Mouse (Mus musculus) lung, postnatal 0 days (tissue): ENCODE measurements around the gene 4930558K02Rik. TPM values are rescaled to one million over a fixed set of nuclear protein-coding genes. Genes with fewer than 3 reads are reported as not detected.

Source experiments
- ATAC-seq: fragments of 200-750 bp; cut with Nextera tagmentation; 2 replicates; pipeline ENCODE4 v1.8.0; 2017; ENCODE audit warnings: moderate library complexity
- DNase-seq: peaks from one replicate; pipeline ENCODE4 v3.0.0-alpha.2; 2016; ENCODE audit warnings: low spot score
- H3K27ac ChIP-seq: fragments of 300-500 bp; sonication (generic); 2 replicates; pipeline ENCODE4 v1.5.1; 2014; ENCODE audit warnings: antibody characterized with exemption, mild to moderate bottlenecking, low read length, mixed read lengths
- H3K27me3 ChIP-seq: fragments of 300-500 bp; sonication (generic); replicated peaks from 2 replicates; pipeline ENCODE4 v1.6.1; 2014; ENCODE audit warnings: low read length, mixed read lengths; ENCODE audit not compliant: insufficient read depth
- H3K36me3 ChIP-seq: fragments of 300-500 bp; sonication (generic); 2 replicates; pipeline ENCODE4 v1.6.1; 2014; ENCODE audit warnings: low read length, mixed read lengths; ENCODE audit not compliant: insufficient read depth
- H3K4me1 ChIP-seq: fragments of 300-500 bp; sonication (generic); 2 replicates; pipeline ENCODE4 v1.6.1; 2014; ENCODE audit warnings: antibody characterized with exemption, low read depth, low read length, mixed read lengths; ENCODE audit not compliant: insufficient read depth
- H3K4me2 ChIP-seq: fragments of 300-500 bp; sonication (generic); replicated peaks from 2 replicates; pipeline ENCODE4 v1.6.1; 2014; ENCODE audit warnings: low read depth, mild to moderate bottlenecking, low read length, moderate library complexity, mixed read lengths
- H3K4me3 ChIP-seq: fragments of 300-500 bp; sonication (generic); 2 replicates; pipeline ENCODE4 v1.5.1; 2014; ENCODE audit warnings: low read depth, low read length
- H3K9ac ChIP-seq: fragments of 300-500 bp; sonication (generic); replicated peaks from 2 replicates; pipeline ENCODE4 v1.6.1; 2014; ENCODE audit warnings: low read depth, mild to moderate bottlenecking
- H3K9me3 ChIP-seq: fragments of 300-500 bp; sonication (generic); 2 replicates; pipeline ENCODE4 v1.6.1; 2016; ENCODE audit warnings: low read length, mixed read lengths
- CTCF ChIP-seq: IDR thresholded peaks from 2 replicates; pipeline ENCODE4 v1.5.1; 2016; ENCODE audit warnings: antibody characterized with exemption, mild to moderate bottlenecking
- EP300 ChIP-seq: IDR thresholded peaks from 2 replicates; pipeline ENCODE4 v1.6.1; 2016; ENCODE audit warnings: antibody characterized with exemption, mild to moderate bottlenecking, control low read depth
- WGBS: fragments of 180-500 bp; shearing (Covaris S2); extraction: QIAGEN DNeasy Blood & Tissue Kit; methylation state at CpG from one replicate; pipeline ENCODE4 v1.1.7; 2014; 5-methylcytosine and 5-hydroxymethylcytosine counted together
- polyA plus RNA-seq: library from polyadenylated mRNA; unstranded; fragments of >200 nt; fragmentation: Nextera tagmentation; extraction: Ambion mirVana; gene quantifications from 2 replicates; pipeline ENCODE4 v1.2.1, GENCODE M21; 2015

The 4930558K02Rik gene
- polyA plus RNA-seq, 1 experiment from 2014 or later, result not detected

DNA sequence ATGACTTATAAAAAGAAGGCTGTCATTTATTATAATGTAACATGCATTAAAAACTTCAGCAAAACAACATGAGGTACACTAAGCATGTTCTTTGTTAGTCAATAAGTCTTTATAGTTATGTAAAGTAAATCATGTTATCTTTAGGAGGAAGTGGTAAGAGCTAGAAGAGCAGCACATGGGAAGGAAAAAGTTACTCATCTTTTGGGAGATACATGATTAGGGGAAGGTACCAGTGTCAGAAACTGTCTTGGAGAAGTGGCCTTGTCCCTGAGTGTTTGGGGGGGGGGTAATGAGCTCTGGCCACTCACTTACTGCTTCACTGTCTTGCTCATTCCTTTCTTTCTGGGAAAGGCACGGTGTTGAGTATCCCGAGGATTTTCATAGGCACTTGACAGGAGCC is 37.4 kb downstream of the 4930558K02Rik start:
- Histone ChIP-seq H3K4me2 (no peak overlapping the region), H3K27me3 (no peaks in the 10 kb centered on the region), H3K9ac (no peak overlapping the region), H3K4me3 (no peak overlapping the region), H3K36me3 (no peaks in the 10 kb centered on the region), H3K4me1 (no peaks in the 10 kb centered on the region), H3K27ac (no peak overlapping the region), H3K9me3 (no peaks in the 10 kb centered on the region)
- ATAC-seq, result no peak
- DNase-seq, result no peak
- 59% methylated on average over 2 of the region's 2 CpGs for WGBS
- TF ChIP-seq CTCF (no peak), EP300 (no peak)

DNA sequence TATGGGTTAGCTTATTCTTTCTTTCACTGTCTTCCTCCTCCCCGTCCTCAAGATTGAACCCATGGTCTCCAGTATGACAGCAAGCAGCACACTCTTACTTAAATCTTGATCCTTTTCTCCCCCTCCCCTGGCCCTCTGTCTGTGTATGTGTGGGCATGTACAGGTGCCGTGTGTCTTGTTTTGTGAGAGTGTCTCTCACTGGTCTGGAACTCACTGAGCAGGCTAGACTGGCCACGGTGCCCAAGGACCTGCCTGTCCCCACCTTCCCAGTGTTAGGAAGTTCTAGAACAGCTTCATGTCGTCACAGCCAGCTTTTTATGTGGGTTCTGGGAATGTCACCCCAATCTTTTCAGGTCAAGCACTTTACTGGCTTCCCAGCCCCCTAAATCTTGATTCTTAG is 47.1 kb downstream of the 4930558K02Rik start:
- no peak for DNase-seq
- H3K9me3 ChIP-seq, result no peaks in the 10 kb centered on the region
- H3K4me2 ChIP-seq, result no peak overlapping the region
- 71% methylated on average over 4 of the region's 4 CpGs for WGBS
- H3K9ac ChIP-seq, result no peak overlapping the region
- no peaks in the 10 kb centered on the region for H3K36me3 ChIP-seq
- no peak for ATAC-seq
- TF ChIP-seq CTCF, result no peak
- no peak for TF ChIP-seq EP300
- H3K27ac ChIP-seq, result no peak overlapping the region
- H3K27me3 ChIP-seq, result no peaks in the 10 kb centered on the region
- H3K4me3 ChIP-seq, result no peak overlapping the region
- H3K4me1 ChIP-seq, result no peaks in the 10 kb centered on the region

DNA sequence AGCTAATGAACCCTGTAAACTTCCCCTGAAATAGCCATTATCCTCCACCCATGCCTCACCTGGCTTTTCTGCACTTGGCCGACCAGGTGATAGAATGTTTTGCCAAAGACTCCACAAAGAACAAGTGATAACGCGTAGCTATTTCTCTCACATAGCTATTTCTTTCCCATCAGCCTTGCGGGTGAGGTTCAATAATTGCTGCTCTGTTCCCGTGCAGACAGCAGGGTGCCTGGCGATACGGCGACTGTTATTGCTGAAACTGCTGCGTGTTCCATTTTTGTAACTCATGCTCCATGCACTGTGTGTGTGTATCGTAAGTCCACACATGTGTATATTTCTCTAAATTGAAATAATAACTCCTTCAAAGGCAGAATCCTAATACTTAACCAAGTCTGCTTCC is 47.6 kb downstream of the 4930558K02Rik start:
- 89% methylated on average over 10 of the region's 10 CpGs for WGBS
- no peak overlapping the region for H3K27ac ChIP-seq
- H3K36me3 ChIP-seq, result no peaks in the 10 kb centered on the region
- H3K4me1 ChIP-seq, result no peaks in the 10 kb centered on the region
- H3K4me3 ChIP-seq, result no peak overlapping the region
- no peak for DNase-seq
- H3K27me3 ChIP-seq, result no peaks in the 10 kb centered on the region
- no peak for ATAC-seq
- TF ChIP-seq CTCF (no peak), EP300 (no peak)
- H3K9ac ChIP-seq, result no peak overlapping the region
- no peaks in the 10 kb centered on the region for H3K9me3 ChIP-seq
- H3K4me2 ChIP-seq, result no peak overlapping the region

DNA sequence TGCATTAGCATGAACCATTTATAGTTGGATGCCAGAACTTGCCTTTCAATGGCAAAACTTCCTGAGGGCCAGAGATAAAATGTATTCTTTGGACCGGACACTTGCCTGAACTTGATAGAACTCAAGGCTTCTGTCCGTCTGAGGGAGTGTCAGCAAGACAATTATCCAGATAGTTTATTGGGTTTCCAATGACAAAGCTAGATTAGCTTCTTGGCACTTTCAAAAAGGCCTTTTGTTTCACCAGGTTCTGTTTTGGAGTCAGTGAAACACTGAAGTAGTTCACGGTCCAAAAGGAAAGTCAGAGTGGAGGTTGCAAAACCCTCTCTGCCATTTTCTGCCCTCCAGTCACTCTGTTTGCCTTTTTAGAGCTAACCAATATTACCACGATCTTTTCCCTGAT is 48.1 kb downstream of the 4930558K02Rik start:
- Histone ChIP-seq H3K4me2 (no peak overlapping the region), H3K9me3 (no peaks in the 10 kb centered on the region), H3K27ac (no peak overlapping the region), H3K36me3 (no peaks in the 10 kb centered on the region), H3K27me3 (no peaks in the 10 kb centered on the region), H3K4me1 (no peaks in the 10 kb centered on the region), H3K9ac (no peak overlapping the region), H3K4me3 (no peak overlapping the region)
- DNase-seq (no peak), ATAC-seq (no peak)
- 67% methylated on average over 4 of the region's 4 CpGs for WGBS
- TF ChIP-seq CTCF (no peak), EP300 (no peak)

DNA sequence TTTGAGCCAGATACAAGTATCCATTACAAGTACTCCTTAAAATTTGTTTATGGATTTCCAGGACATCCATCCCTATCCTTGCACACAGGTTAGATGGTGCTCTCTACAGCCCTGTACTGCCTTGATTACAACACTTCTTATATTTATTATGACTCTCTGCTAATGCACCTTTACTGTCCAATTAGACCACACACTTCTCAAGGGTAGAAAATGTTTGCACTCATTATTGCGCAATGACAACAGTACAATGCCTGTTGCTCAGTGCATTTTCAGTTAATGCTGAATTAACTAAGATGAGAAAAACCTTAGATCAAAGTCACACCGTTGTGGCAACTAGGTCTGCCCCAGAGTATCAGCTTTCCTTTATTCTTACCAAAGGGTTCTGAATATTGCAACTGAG is 51.5 kb downstream of the 4930558K02Rik start:
- TF ChIP-seq CTCF (no peak), EP300 (no peak)
- no peak overlapping the region for H3K27ac ChIP-seq
- 81% methylated on average over 2 of the region's 2 CpGs for WGBS
- no peak overlapping the region for H3K9ac ChIP-seq
- ATAC-seq (no peak), DNase-seq (no peak)
- no peaks in the 10 kb centered on the region for H3K9me3 ChIP-seq
- no peak overlapping the region for H3K4me3 ChIP-seq
- no peak overlapping the region for H3K4me2 ChIP-seq
- no peaks in the 10 kb centered on the region for H3K4me1 ChIP-seq
- H3K36me3 ChIP-seq, result no peaks in the 10 kb centered on the region
- H3K27me3 ChIP-seq, result no peaks in the 10 kb centered on the region

DNA sequence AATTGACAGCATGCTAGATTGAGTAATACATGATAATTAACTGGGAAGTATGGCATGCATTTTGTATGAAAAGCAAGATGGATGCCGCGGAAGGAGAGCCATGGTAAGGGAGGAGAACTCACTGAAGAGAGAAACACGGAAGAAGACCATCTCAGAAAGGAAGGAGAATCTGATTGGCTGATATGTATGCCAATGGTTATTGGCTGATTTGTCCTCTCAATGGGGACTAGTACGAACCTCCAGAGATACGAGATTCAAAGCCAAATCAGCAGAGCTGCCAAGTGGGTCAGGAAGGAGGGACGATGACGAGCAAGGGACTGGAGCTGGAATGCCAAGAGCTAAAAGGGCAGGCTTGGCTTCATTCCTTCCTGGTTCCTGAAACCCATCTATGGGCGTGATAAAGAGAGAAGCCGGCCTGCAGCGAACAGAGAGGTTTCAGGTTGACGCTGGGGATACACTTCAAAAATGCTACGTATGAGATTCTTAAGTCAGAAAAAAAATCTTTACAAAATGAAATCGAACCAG is 54.1 kb downstream of the 4930558K02Rik start:
- Histone ChIP-seq H3K27me3 (no peaks in the 10 kb centered on the region), H3K4me1 (no peaks in the 10 kb centered on the region), H3K27ac (no peak overlapping the region), H3K36me3 (no peaks in the 10 kb centered on the region), H3K9me3 (no peaks in the 10 kb centered on the region), H3K4me3 (no peak overlapping the region), H3K4me2 (0 out of 2 replicates have a peak overlapping the region, but pooled peaks have one; percentile 19), H3K9ac (no peak overlapping the region)
- ATAC-seq (peak; percentile 64), DNase-seq (peak; percentile 56)
- whole genome bisulfite sequencing, result 61% methylated on average over 13 of the region's 13 CpGs
- TF ChIP-seq EP300 (no peak), CTCF (no peak)

DNA sequence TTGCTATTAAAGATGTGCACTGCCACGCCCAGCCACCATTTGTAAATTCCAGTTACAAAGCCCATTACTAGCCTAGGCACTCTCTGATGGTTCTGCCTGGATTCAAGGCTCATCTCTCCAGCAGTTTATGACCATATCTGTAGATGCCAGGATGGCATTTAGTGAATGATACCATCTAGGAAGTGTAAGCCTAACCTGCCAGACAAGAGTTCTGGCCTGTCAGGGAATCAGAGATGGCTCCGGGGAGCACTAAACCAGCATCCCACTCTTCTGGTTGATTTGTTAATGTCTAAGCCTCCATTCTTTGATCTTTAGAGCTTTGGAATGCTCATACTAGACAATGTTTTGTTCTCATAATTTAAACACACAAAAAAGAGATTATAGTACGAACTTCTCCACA is 55.1 kb downstream of the 4930558K02Rik start:
- Histone ChIP-seq H3K27ac (no peak overlapping the region), H3K4me3 (no peak overlapping the region), H3K9ac (no peak overlapping the region), H3K4me2 (no peak overlapping the region), H3K4me1 (no peaks in the 10 kb centered on the region), H3K9me3 (no peaks in the 10 kb centered on the region), H3K36me3 (no peaks in the 10 kb centered on the region), H3K27me3 (no peaks in the 10 kb centered on the region)
- no peak for TF ChIP-seq EP300
- TF ChIP-seq CTCF, result no peak
- DNase-seq, result no peak
- ATAC-seq, result no peak
- 82% methylated on average over 3 of the region's 3 CpGs for WGBS
